9 mouse cellular contexts compared by ENCODE assay signal in the genomic region with DNA sequence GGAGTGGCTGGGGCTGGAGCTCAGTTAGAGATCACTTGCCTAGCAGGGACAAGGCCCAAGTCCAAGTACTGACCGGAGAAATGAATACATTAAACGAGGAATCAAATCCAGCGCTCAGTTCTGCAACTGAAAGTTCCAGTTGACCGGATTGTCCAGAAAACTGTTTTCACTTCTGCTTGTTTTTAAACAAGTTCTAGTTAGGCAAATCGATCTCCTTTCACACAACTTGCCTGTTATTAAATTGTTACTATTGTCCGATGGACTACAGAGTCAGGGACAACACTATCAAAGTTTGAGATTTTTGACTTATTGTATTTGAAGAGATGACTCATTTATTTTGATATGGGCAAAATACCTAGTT. TPM values are rescaled to one million over a fixed set of nuclear protein-coding genes. Genes with fewer than 3 reads are reported as not detected.
DNase-seq lines count a peak whose midpoint lies in the region; ATAC-seq and TF ChIP-seq lines count a peak whose summit lies in the region.
"Had no signal": no experiment of that assay in that cellular context is flagged by ENCODE, and none has a peak within 500 bp of the region (broad histone marks: within the 10 kb centered on the region; RNA-seq: fewer than 3 reads in every experiment).

No protein-coding gene starts in this region.

- H3K27me3 ChIP-seq in kidney, embryonic 14.5 days (ENCODE audit: control insufficient read depth, insufficient read depth, low read length): peaks cover 2% of the 10 kb centered on the region; the same call in 1 of the 2 replicates
- peaks cover 8% of the 10 kb centered on the region for H3K27me3 ChIP-seq in hindbrain, embryonic 11.5 days (ENCODE audit: control insufficient read depth, insufficient read depth, low read length)
- peaks cover 66% of the 10 kb centered on the region for H3K27me3 ChIP-seq in midbrain, embryonic 10.5 days (ENCODE audit: low read depth, poor library complexity, severe bottlenecking)
- H3K27me3 ChIP-seq: megakaryocyte, embryonic 14.5 days had no signal

- no peak overlapping the region for H3K27ac ChIP-seq in kidney, embryonic 14.5 days (ENCODE audit: low read depth, low read length)
- H3K27ac ChIP-seq in ES-E14 (ENCODE audit: insufficient read depth, low read depth, low read length, poor library complexity, severe bottlenecking): peak overlapping the region; percentile 85; the same call in 1 of the 2 replicates
- no peak overlapping the region for H3K27ac ChIP-seq in hindbrain, embryonic 11.5 days (ENCODE audit: low read depth, low read length)
- H3K27ac ChIP-seq in midbrain, embryonic 10.5 days (replicated peaks): peak overlapping the region; percentile 75

- in situ Hi-C loops in ES-E14 (cut with MboI; ENCODE audit: low sequenced_read_pairs in 2 of 2, unreplicated experiment in 2 of 2): no loop called here

- ATAC-seq in kidney, embryonic 14.5 days (ENCODE audit: low FRiP score, low TSS enrichment): no peak
- ATAC-seq in hindbrain, embryonic 11.5 days (ENCODE audit: low FRiP score): no peak
- no peak for ATAC-seq in erythroid progenitor cell, adult 5-6 weeks (replicated peaks; ENCODE audit: low FRiP score, poor library complexity, severe bottlenecking)

- no peaks in the 10 kb centered on the region for H3K36me3 ChIP-seq in kidney, embryonic 14.5 days (ENCODE audit: control insufficient read depth, insufficient read depth, low read length)
- H3K36me3 ChIP-seq in ES-E14 (ENCODE audit: control insufficient read depth, insufficient read depth, low read length, poor library complexity, severe bottlenecking): no peaks in the 10 kb centered on the region
- no peaks in the 10 kb centered on the region for H3K36me3 ChIP-seq in hindbrain, embryonic 11.5 days (ENCODE audit: control insufficient read depth, insufficient read depth, low read length)
- no peaks in the 10 kb centered on the region for H3K36me3 ChIP-seq in midbrain, embryonic 10.5 days

- no peak for DNase-seq in kidney, postnatal 25 days
- DNase-seq in ES-E14 (ENCODE audit: low read depth, low spot score): no peak
- DNase-seq in hindbrain, embryonic 11.5 days (ENCODE audit: low spot score): no peak
- no peak for DNase-seq in midbrain, embryonic 10.5 days (ENCODE audit: low spot score)
- no peak for DNase-seq in ovary, postnatal 36 days (ENCODE audit: low spot score)
- DNase-seq in frontal cortex, postnatal 36 days (ENCODE audit: low spot score in 2 of 2): no peak

- peak overlapping the region; percentile 42; the same call in 1 of the 2 replicates for H3K9ac ChIP-seq in kidney, embryonic 14.5 days (ENCODE audit: low read depth, low read length)
- peak overlapping the region; percentile 73; the same call in 1 of the 2 replicates for H3K9ac ChIP-seq in ES-E14 (ENCODE audit: insufficient read depth, low read depth, low read length, poor library complexity, severe bottlenecking)
- H3K9ac ChIP-seq in hindbrain, embryonic 11.5 days (ENCODE audit: low read depth, low read length): no peak overlapping the region; the same call in 1 of the 2 replicates

- H3K4me1 ChIP-seq in kidney, embryonic 14.5 days (ENCODE audit: control insufficient read depth, insufficient read depth, low read length): no peaks in the 10 kb centered on the region
- H3K4me1 ChIP-seq in ES-E14 (ENCODE audit: control insufficient read depth in 2 of 2, insufficient read depth in 2 of 2, low read length in 2 of 2, poor library complexity in 1 of 2): peaks cover 11 to 23% of the 10 kb centered on the region in 2 experiments
- no peaks in the 10 kb centered on the region for H3K4me1 ChIP-seq in hindbrain, embryonic 11.5 days (replicated peaks; ENCODE audit: control insufficient read depth, insufficient read depth, low read length)
- H3K4me1 ChIP-seq in midbrain, embryonic 10.5 days: peaks cover 20% of the 10 kb centered on the region

- peak overlapping the region; percentile 9; the same call in 1 of the 2 replicates for H3K4me3 ChIP-seq in kidney, embryonic 14.5 days (ENCODE audit: low read length)
- peak overlapping the region; percentile 32 to 36; a peak in 3 of 4 replicates for H3K4me3 ChIP-seq in ES-E14 (ENCODE audit: insufficient read depth in 1 of 2, low read depth in 1 of 2, low read length in 2 of 2, poor library complexity in 1 of 2, severe bottlenecking in 1 of 2)
- H3K4me3 ChIP-seq in hindbrain, embryonic 11.5 days (ENCODE audit: low read depth, low read length): 0 out of 2 replicates have a peak overlapping the region, but pooled peaks have one; percentile 23
- H3K4me3 ChIP-seq in midbrain, embryonic 10.5 days: peak overlapping the region; percentile 49; the same call in 1 of the 2 replicates
- H3K4me3 ChIP-seq: megakaryocyte, embryonic 14.5 days had no signal

- peak overlapping the region; percentile 38 for H3K4me2 ChIP-seq in kidney, embryonic 14.5 days (replicated peaks; ENCODE audit: low read depth, low read length)
- no peak overlapping the region for H3K4me2 ChIP-seq in hindbrain, embryonic 11.5 days (replicated peaks; ENCODE audit: low read depth, low read length)

- no peaks in the 10 kb centered on the region for H3K9me3 ChIP-seq in kidney, embryonic 14.5 days (ENCODE audit: control insufficient read depth, low read length)
- H3K9me3 ChIP-seq in ES-E14 (ENCODE audit: control insufficient read depth, insufficient read depth, low read depth, low read length): no peaks in the 10 kb centered on the region
- no peaks in the 10 kb centered on the region for H3K9me3 ChIP-seq in hindbrain, embryonic 11.5 days (ENCODE audit: control insufficient read depth, low read length)
- no peaks in the 10 kb centered on the region for H3K9me3 ChIP-seq in midbrain, embryonic 10.5 days (replicated peaks)
- H3K9me3 ChIP-seq: megakaryocyte, embryonic 14.5 days had no signal

- 78% methylated on average over 6 of the region's 6 CpGs for WGBS in kidney, embryonic 14.5 days
- WGBS in hindbrain, embryonic 11.5 days: 79% methylated on average over 6 of the region's 6 CpGs
- WGBS in midbrain, embryonic 10.5 days: 79% methylated on average over 6 of the region's 6 CpGs

TF ChIP-seq in ES-E14, 5 proteins besides CTCF, POLR2A, EP300 and RAD21:
- TF ChIP-seq MAFK (IDR thresholded peaks at IDR 0.05; ENCODE audit: insufficient read depth, low read depth, low read length): no peak
- TF ChIP-seq ZC3H11A (IDR thresholded peaks at IDR 0.05; ENCODE audit: borderline replicate concordance, low read depth, low read length): no peak
- TF ChIP-seq HCFC1 (IDR thresholded peaks at IDR 0.05; ENCODE audit: borderline replicate concordance, insufficient read depth, low read length): no peak
- no peak for TF ChIP-seq ZNF384 (IDR thresholded peaks at IDR 0.05; ENCODE audit: low read depth, low read length)
- TF ChIP-seq CHD2 (IDR thresholded peaks at IDR 0.05; ENCODE audit: low read depth, low read length): no peak

RNA-seq across cellular contexts. Expression of a gene that starts 0.5 kb away (rescaled TPM):
- 0.18 and 0.20 TPM in 2 replicates for polyA plus RNA-seq in kidney, embryonic 14.5 days (2014; fragmentation: Nextera tagmentation; extraction: Ambion mirVana)
- 12.7 and 14.6 TPM in 2 replicates for total RNA-seq in ES-E14 (2012; rRNA removed)
- polyA plus RNA-seq in hindbrain, embryonic 11.5 days (2014; fragmentation: Nextera tagmentation; extraction: Ambion mirVana): 0.14 and 0.32 TPM in 2 replicates
- 0.07 TPM in 1 of 2 replicates, not detected in the other for polyA plus RNA-seq in midbrain, embryonic 10.5 days (2016; fragmentation: Nextera tagmentation; extraction: Ambion mirVana)
- not detected in 2 replicates for total RNA-seq in erythroid progenitor cell, adult 5-6 weeks (2015; ENCODE audit: low replicate concordance)
- not detected in 2 replicates for total RNA-seq in erythroid progenitor cell, adult 5-6 weeks (2017; ENCODE audit: low replicate concordance)

RNA-seq across cellular contexts. Expression of a gene that starts 2.5 kb away (rescaled TPM):
- polyA plus RNA-seq in kidney, embryonic 14.5 days (2014; fragmentation: Nextera tagmentation; extraction: Ambion mirVana): 0.60 and 1.2 TPM in 2 replicates
- total RNA-seq in ES-E14 (2012; rRNA removed): 37.6 and 50.8 TPM in 2 replicates
- 1.1 and 2.5 TPM in 2 replicates for polyA plus RNA-seq in hindbrain, embryonic 11.5 days (2014; fragmentation: Nextera tagmentation; extraction: Ambion mirVana)
- 0.43 and 0.65 TPM in 2 replicates for polyA plus RNA-seq in midbrain, embryonic 10.5 days (2016; fragmentation: Nextera tagmentation; extraction: Ambion mirVana)
- 82.2 and 86.1 TPM in 2 replicates for total RNA-seq in erythroid progenitor cell, adult 5-6 weeks (2015; ENCODE audit: low replicate concordance)
- total RNA-seq in erythroid progenitor cell, adult 5-6 weeks (2017; ENCODE audit: low replicate concordance): 21.1 and 54.8 TPM in 2 replicates

RNA-seq across cellular contexts. Expression of a gene that starts 25.8 kb away (rescaled TPM):
- polyA plus RNA-seq in kidney, embryonic 14.5 days (2014; fragmentation: Nextera tagmentation; extraction: Ambion mirVana): 206 and 234 TPM in 2 replicates
- 95.9 and 111 TPM in 2 replicates for total RNA-seq in ES-E14 (2012; rRNA removed)
- 229 and 242 TPM in 2 replicates for polyA plus RNA-seq in hindbrain, embryonic 11.5 days (2014; fragmentation: Nextera tagmentation; extraction: Ambion mirVana)
- 365 and 367 TPM in 2 replicates for polyA plus RNA-seq in midbrain, embryonic 10.5 days (2016; fragmentation: Nextera tagmentation; extraction: Ambion mirVana)
- total RNA-seq in erythroid progenitor cell, adult 5-6 weeks (2015; ENCODE audit: low replicate concordance): not detected in 2 replicates
- not detected in 2 replicates for total RNA-seq in erythroid progenitor cell, adult 5-6 weeks (2017; ENCODE audit: low replicate concordance)

RNA-seq across cellular contexts. Expression of a gene that starts 29.4 kb away (rescaled TPM):
- polyA plus RNA-seq in kidney, embryonic 14.5 days (2014; fragmentation: Nextera tagmentation; extraction: Ambion mirVana): 0.44 and 1.1 TPM in 2 replicates
- 4.7 and 6.9 TPM in 2 replicates for total RNA-seq in ES-E14 (2012; rRNA removed)
- 1.6 and 1.7 TPM in 2 replicates for polyA plus RNA-seq in hindbrain, embryonic 11.5 days (2014; fragmentation: Nextera tagmentation; extraction: Ambion mirVana)
- polyA plus RNA-seq in midbrain, embryonic 10.5 days (2016; fragmentation: Nextera tagmentation; extraction: Ambion mirVana): 0.72 and 1.4 TPM in 2 replicates
- 6.3 and 8.6 TPM in 2 replicates for total RNA-seq in erythroid progenitor cell, adult 5-6 weeks (2015; ENCODE audit: low replicate concordance)
- 0.77 TPM in 1 of 2 replicates, not detected in the other for total RNA-seq in erythroid progenitor cell, adult 5-6 weeks (2017; ENCODE audit: low replicate concordance)

RNA-seq across cellular contexts. Expression of a gene that starts 35.9 kb away (rescaled TPM):
- not detected in 2 replicates for polyA plus RNA-seq in kidney, embryonic 14.5 days (2014; fragmentation: Nextera tagmentation; extraction: Ambion mirVana)
- total RNA-seq in ES-E14 (2012; rRNA removed): 0.21 and 0.67 TPM in 2 replicates
- not detected in 2 replicates for polyA plus RNA-seq in hindbrain, embryonic 11.5 days (2014; fragmentation: Nextera tagmentation; extraction: Ambion mirVana)
- polyA plus RNA-seq in midbrain, embryonic 10.5 days (2016; fragmentation: Nextera tagmentation; extraction: Ambion mirVana): not detected in 2 replicates
- total RNA-seq in erythroid progenitor cell, adult 5-6 weeks (2015; ENCODE audit: low replicate concordance): not detected in 2 replicates
- not detected in 2 replicates for total RNA-seq in erythroid progenitor cell, adult 5-6 weeks (2017; ENCODE audit: low replicate concordance)

Comparison
In these comparisons a context has a peak if more than half of its experiments do, and no peak if none do; other contexts are left out.
1. H3K27ac ChIP-seq: peak in ES-E14 (single experiment) and midbrain, embryonic 10.5 days (single experiment); none in kidney, embryonic 14.5 days (single experiment) and hindbrain, embryonic 11.5 days (single experiment).
2. Peak in every context shown above with its lines, with median percentiles within 50 percentile points of each other: H3K4me3 ChIP-seq.